Mouse (Mus musculus) small intestine, adult 2 months (tissue): ENCODE results near the gene Alkbh2.

ENCODE experiments used
- CTCF ChIP-seq: fragments of 200-500 bp; IDR thresholded peaks from 2 replicates; pipeline ENCODE4 v1.5.1; 2012; ENCODE audit warnings: low read depth, mild to moderate bottlenecking, control low read depth, inconsistent platforms, low read length, moderate library complexity, mixed read lengths; ENCODE audit not compliant: insufficient replicate concordance, insufficient read length; ENCODE audit errors: extremely low read depth
- POLR2A ChIP-seq: fragments of 200-500 bp; IDR thresholded peaks from 2 replicates; pipeline ENCODE4 v1.6.1; 2012; ENCODE audit warnings: low read depth, mild to moderate bottlenecking, control low read depth, inconsistent platforms, low read length, moderate library complexity

DNA sequence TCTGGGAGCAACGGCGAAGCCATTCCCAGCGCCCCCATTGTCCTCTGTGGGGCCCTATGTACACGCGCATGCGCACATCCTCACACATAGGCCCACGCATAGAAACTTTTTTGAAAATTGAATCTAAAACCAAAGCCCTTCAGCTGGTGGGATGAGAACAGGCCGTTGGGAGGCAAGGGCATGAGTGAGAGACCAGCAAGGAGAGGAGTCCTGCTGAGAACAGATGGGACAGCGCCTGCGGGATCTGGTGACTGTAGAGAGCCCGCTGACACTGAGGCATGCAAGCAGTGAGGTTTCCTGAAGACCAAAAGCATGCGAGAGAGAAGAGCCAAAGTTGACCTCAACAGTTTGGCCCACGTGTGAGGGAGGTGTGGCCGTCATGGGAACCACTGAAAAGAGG lies 42.5 kb downstream of the Alkbh2 start:
- no peak for TF ChIP-seq CTCF
- no peak for TF ChIP-seq POLR2A
